Mouse (Mus musculus) lung, postnatal 0 days (tissue): ENCODE results near the gene Acoxl.

Experiments used
- CTCF ChIP-seq: IDR thresholded peaks from 2 replicates; pipeline ENCODE4 v1.5.1; 2016; ENCODE audit warnings: antibody characterized with exemption, mild to moderate bottlenecking
- EP300 ChIP-seq: IDR thresholded peaks from 2 replicates; pipeline ENCODE4 v1.6.1; 2016; ENCODE audit warnings: antibody characterized with exemption, mild to moderate bottlenecking, control low read depth

GRCm38 (mm10) chr2:128159619-128160125 lies 321.0 kb downstream of the Acoxl start:
- TF ChIP-seq CTCF, result peak; percentile 33
- TF ChIP-seq EP300, result no peak
